Mouse (Mus musculus) myocyte (in vitro differentiated cells): Measurements from ENCODE around the gene Olfr1406.

Experiments
- CEBPB ChIP-seq: IDR thresholded peaks from 2 replicates; pipeline ENCODE4 v1.6.1; 2011; ENCODE audit warnings: mild to moderate bottlenecking, moderate library complexity; ENCODE audit not compliant: poor library complexity, insufficient read depth, severe bottlenecking
- E2F4 ChIP-seq: IDR thresholded peaks from one replicate; pipeline ENCODE4 v1.6.1; 2011; ENCODE audit warnings: mild to moderate bottlenecking, control low read depth, moderate library complexity; ENCODE audit not compliant: insufficient read depth
- MAX ChIP-seq: IDR thresholded peaks from one replicate; pipeline ENCODE4 v1.6.1; 2011; ENCODE audit warnings: low read depth, mild to moderate bottlenecking, control low read depth
- MYOG ChIP-seq, 3 experiments: IDR thresholded peaks; one replicate each; pipeline ENCODE4 v1.6.1; 2011; ENCODE audit warnings: control low read depth in 2 of 3, low read depth in 2 of 3, mild to moderate bottlenecking in 2 of 3; ENCODE audit not compliant: insufficient read length in 2 of 3, control insufficient read depth in 1 of 3, insufficient read depth in 1 of 3
- POLR2A ChIP-seq: IDR thresholded peaks from one replicate; pipeline ENCODE4 v1.6.1; 2011; ENCODE audit warnings: low read depth, mild to moderate bottlenecking, control low read depth, moderate library complexity; ENCODE audit not compliant: insufficient read length
- POLR2AphosphoS2 ChIP-seq: IDR thresholded peaks from one replicate; pipeline ENCODE4 v1.6.1; 2011; ENCODE audit warnings: low read depth, control low read depth; ENCODE audit not compliant: insufficient read length
- TCF12 ChIP-seq: IDR thresholded peaks from one replicate; pipeline ENCODE4 v1.6.1; 2011; ENCODE audit warnings: mild to moderate bottlenecking, control low read depth; ENCODE audit not compliant: poor library complexity, insufficient read depth, severe bottlenecking
- TCF3 ChIP-seq: IDR thresholded peaks from one replicate; pipeline ENCODE4 v1.6.1; 2011; ENCODE audit warnings: low read depth, control low read depth; ENCODE audit not compliant: insufficient read length
- USF1 ChIP-seq: IDR thresholded peaks from one replicate; pipeline ENCODE4 v1.6.1; 2011; ENCODE audit warnings: low read depth, mild to moderate bottlenecking, control low read depth, moderate library complexity

DNA sequence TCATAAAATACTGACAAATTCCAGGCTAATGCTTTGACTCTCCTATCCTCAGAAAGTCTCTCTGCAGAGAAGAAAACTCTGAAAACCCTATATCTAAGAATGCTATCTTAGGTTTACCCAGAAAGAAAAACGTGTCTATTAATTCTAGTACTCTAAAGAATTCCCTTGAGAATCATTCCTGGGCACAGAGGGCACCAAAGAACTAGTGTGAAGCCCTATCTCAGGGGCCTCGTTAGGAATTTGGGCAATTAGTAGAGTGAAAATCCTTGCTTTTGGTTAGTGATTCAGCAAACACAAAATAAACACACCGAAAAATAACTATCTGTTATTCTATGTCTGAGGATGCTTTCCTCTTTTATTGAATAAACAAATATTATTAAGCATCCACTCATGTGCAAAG is at the start of gene Olfr1406:
- TF ChIP-seq POLR2A = no peak
- TF ChIP-seq MYOG (IDR thresholded peaks at IDR 0.05; ENCODE audit: control insufficient read depth in 1 of 3, insufficient read depth in 1 of 3, insufficient read length in 2 of 3, low read depth in 2 of 3) = no peak
- TF ChIP-seq TCF12 = no peak
- no peak for TF ChIP-seq USF1
- no peak for TF ChIP-seq POLR2AphosphoS2
- no peak for TF ChIP-seq MAX
- TF ChIP-seq TCF3 = no peak
- no peak for TF ChIP-seq E2F4
- TF ChIP-seq CEBPB = no peak
